Mouse (Mus musculus) NIH3T3 (cell line): ENCODE data around the gene Ppp4r2.

Experiments used
- DNase-seq: peaks from one replicate; pipeline ENCODE4 v3.0.0-alpha.2; 2012; ENCODE audit warnings: low read depth

Gene Ppp4r2

DNA sequence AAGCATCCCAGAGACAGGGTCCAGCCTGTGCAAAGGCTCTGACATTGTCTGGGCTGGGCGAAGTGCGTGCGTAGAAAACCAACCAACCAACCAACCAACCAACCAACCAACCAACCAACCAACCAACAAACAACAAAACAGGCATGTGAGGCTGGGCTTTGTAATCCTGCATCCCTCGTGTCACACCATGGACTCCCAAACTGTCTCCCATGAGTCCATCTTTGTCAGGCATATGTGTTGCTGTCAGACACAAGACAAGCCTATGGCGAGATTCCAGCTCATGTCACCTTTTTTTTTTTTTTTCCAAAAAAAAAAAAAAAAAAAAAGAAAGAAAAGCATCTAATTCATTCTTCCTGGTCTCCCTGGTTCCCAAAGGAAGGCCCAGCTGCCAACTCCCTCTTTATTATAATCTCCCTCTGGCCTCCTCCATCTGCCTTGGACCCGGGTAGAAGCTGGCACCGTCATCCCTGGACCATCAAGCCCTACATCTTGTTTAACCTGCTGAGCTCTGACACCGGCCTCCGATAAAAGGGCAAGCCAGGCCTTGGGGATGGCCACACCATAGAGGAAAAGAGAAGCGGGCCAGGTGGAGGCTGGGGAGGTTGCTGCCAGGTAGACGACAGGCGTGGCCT, 51.3 kb downstream of the Ppp4r2 start:
- no peak for DNase-seq

DNA sequence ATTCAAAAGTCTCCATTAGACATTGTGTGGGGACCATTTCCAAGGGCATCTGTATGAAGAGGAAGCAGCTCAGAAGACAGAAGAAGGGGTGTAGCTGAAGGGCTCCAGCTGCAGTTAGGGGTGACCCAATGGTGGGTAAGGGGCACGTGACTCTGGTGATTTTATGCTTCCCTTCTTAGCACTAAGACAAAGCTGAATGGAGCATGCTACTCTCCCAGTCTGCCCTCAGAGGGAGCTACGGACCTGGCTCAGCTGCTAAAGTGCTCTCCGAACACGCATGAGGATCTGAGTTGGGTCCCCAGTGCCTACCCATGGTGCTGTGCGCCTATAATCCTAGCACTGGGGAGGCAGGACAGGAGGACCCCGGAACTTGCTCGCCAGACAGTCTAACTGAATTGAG, 52.0 kb downstream of the Ppp4r2 start:
- DNase-seq = no peak

GRCm38 (mm10) chr6:100887012-100887411, 53.6 kb downstream of the Ppp4r2 start:
- no peak for DNase-seq

- no peak for DNase-seq
Measured at GRCm38 (mm10) chr6:100889340-100889739, 55.9 kb downstream of the Ppp4r2 start.

DNA sequence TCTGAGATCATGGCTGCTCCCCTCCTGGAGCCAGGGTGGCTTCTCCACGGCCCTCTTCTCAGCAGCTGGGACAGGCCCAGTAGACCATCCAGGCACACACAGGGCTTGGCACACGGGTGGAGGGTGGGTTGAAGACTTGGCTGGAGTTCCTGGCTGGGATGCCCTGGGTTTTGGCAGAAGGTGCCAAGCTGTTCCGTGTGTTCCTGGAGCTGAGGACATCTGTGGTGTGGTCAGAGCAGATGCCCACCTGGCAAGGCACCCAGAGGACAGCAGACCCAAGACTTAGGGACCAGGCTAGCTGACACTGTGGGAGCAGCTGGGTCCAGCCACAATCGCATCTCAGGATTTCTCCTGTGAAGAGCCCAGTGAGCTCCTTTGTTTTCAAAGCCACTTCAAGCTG, 59.1 kb downstream of the Ppp4r2 start:
- DNase-seq = no peak

GRCm38 (mm10) chr6:100893073-100893472, 59.7 kb downstream of the Ppp4r2 start:
- DNase-seq = no peak

GRCm38 (mm10) chr6:100895183-100895582, 61.8 kb downstream of the Ppp4r2 start:
- no peak for DNase-seq

DNA sequence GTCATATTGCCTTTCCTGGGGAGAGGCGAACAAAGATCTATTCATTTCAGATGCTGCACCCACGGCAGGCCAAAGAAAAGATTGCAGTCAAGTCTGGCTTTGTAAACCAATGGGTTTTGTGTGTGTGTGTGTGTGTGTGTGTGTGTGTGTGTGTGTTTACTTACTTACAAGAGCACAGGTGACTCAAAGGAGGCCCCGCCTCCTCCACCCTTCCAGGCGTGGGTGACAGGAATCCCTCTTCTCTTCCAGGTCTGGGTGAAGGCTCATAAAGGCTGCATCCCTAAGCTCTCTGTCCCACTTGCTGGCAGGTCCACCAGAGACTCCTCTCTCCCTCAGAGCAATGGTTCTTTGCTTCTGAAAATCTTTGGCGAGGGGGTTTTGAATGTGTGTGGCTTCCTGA, 63.5 kb downstream of the Ppp4r2 start:
- DNase-seq = no peak

DNA sequence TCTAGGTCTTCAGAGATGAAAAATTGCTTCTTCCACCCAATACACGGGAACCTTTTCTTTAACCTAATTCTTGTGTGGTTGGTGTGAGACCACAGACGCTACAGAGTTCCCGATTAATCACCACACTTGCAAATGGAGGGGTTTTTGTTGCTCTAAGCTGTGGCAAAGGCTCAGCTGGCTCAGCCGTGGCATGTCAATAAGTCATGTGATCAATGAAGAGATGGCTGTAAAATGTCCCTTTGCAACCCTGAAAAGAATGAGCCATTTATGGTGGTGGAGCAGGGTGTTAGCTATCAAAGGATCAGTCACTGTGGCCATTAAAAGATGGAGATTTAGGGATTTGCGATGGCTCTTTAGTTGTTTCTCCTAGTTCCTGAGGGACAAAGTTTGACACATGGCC, 71.0 kb downstream of the Ppp4r2 start:
- DNase-seq = no peak

DNA sequence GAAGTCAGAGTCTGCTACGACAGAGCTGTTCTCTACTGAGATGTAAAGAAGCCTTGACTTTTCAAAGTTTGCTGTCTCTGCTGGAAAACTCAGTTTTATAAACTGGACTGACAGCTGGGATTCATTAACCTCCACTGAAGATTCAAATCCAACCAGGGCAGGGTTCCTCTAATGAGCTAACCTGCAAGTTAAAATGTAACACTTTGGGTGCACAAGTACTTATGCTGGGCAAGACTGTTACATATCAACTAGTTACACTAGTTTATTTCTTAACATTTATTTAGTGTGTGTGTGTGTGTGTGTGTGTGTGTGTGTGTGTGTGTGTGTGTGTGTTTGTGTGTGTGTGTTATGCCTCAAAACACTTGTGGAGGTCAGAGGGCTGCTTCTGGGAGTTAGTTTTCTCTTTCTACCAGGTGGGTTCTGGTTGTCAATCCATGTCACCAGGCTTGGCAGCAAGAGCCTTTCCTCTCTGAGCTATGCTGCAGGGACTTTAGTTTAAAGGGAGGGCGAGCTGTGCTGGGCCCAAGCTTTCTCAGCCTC, 76.8 kb downstream of the Ppp4r2 start:
- no peak for DNase-seq
